Mouse (Mus musculus) limb, embryonic 11.5 days (tissue): Measurements from ENCODE around the gene Ipmk. TPM values are rescaled to one million over a fixed set of nuclear protein-coding genes. Genes with fewer than 3 reads are reported as not detected.
"Not testable (repeated sequence)": the region's sequence is repeated elsewhere in the genome, so short reads cannot be mapped to it uniquely, and the experiment has no call there.

ENCODE experiments used
- ATAC-seq: fragments of 200-750 bp; cut with Nextera tagmentation; 2 replicates; pipeline ENCODE4 v1.8.0; 2017; ENCODE audit warnings: low read depth; ENCODE audit not compliant: insufficient number of reproducible peaks, low FRiP score, low TSS enrichment
- DNase-seq: peaks from one replicate; pipeline ENCODE4 v3.0.0-alpha.2; 2015; ENCODE audit warnings: low spot score
- H3K27ac ChIP-seq: fragments of 300-500 bp; sonication (generic); replicated peaks from 2 replicates; pipeline ENCODE4 v1.5.1; 2014; ENCODE audit warnings: low read depth, mild to moderate bottlenecking, low read length
- H3K27me3 ChIP-seq: fragments of 300-500 bp; sonication (generic); 2 replicates; pipeline ENCODE4 v1.6.1; 2014; ENCODE audit warnings: mild to moderate bottlenecking, low read length, mixed read lengths; ENCODE audit not compliant: control insufficient read depth, insufficient read depth
- H3K36me3 ChIP-seq: fragments of 300-500 bp; sonication (generic); 2 replicates; pipeline ENCODE4 v1.6.1; 2014; ENCODE audit warnings: mild to moderate bottlenecking, low read length, moderate library complexity, mixed read lengths; ENCODE audit not compliant: control insufficient read depth, insufficient read depth
- H3K4me1 ChIP-seq: fragments of 300-500 bp; sonication (generic); 2 replicates; pipeline ENCODE4 v1.6.1; 2014; ENCODE audit warnings: low read length, mixed read lengths; ENCODE audit not compliant: control insufficient read depth, insufficient read depth
- H3K4me2 ChIP-seq: fragments of 300-500 bp; sonication (generic); 2 replicates; pipeline ENCODE4 v1.6.1; 2014; ENCODE audit warnings: low read depth, mild to moderate bottlenecking, moderate library complexity; ENCODE audit not compliant: severe bottlenecking
- H3K4me3 ChIP-seq: fragments of 300-500 bp; sonication (generic); 2 replicates; pipeline ENCODE4 v1.5.1; 2014; ENCODE audit warnings: low read depth, low read length
- H3K9ac ChIP-seq: fragments of 300-500 bp; sonication (generic); 2 replicates; pipeline ENCODE4 v1.6.1; 2014; ENCODE audit warnings: mild to moderate bottlenecking, low read length
- H3K9me3 ChIP-seq: fragments of 300-500 bp; sonication (generic); 2 replicates; pipeline ENCODE4 v1.6.1; 2016; ENCODE audit warnings: low read length; ENCODE audit not compliant: control insufficient read depth
- WGBS: fragments of 180-500 bp; shearing (Covaris S2); extraction: QIAGEN DNeasy Blood & Tissue Kit; methylation state at CpG from one replicate; pipeline ENCODE4 v1.1.7; 2014; 5-methylcytosine and 5-hydroxymethylcytosine counted together
- polyA plus RNA-seq: library from polyadenylated mRNA; unstranded; fragments of >200 nt; fragmentation: Nextera tagmentation; extraction: Ambion mirVana; gene quantifications from 2 replicates; pipeline ENCODE4 v1.2.1, GENCODE M21; 2014

The Ipmk gene
- polyA plus RNA-seq, 1 experiment from 2014 or later, result 20.9 TPM

DNA sequence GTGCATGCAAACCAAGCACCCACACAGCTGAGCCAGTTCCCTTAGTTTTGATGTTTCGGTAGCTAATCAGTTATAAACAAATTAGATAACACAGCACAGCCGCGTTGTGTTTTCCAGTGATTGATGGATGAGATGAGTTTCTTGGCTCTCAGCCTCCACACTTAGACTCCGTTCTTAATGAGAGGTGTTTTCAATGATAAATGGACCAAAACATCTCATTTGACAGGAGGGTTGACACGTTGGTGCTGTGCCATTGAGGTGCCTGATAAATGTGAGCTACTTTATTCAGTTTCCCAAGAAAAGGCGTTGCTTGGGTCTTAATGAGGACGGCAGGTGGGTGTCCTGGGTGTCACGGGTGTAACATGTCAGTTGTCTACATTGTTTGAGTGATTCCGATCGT lies 79.8 kb downstream of the Ipmk start:
- DNase-seq (no peak), ATAC-seq (no peak)
- Histone ChIP-seq H3K9ac (no peak overlapping the region), H3K4me1 (no peaks in the 10 kb centered on the region), H3K4me3 (no peak overlapping the region), H3K27ac (no peak overlapping the region), H3K9me3 (no peaks in the 10 kb centered on the region), H3K36me3 (no peaks in the 10 kb centered on the region), H3K4me2 (no peak overlapping the region), H3K27me3 (no peaks in the 10 kb centered on the region)
- WGBS, result 80% methylated on average over 10 of the region's 10 CpGs

DNA sequence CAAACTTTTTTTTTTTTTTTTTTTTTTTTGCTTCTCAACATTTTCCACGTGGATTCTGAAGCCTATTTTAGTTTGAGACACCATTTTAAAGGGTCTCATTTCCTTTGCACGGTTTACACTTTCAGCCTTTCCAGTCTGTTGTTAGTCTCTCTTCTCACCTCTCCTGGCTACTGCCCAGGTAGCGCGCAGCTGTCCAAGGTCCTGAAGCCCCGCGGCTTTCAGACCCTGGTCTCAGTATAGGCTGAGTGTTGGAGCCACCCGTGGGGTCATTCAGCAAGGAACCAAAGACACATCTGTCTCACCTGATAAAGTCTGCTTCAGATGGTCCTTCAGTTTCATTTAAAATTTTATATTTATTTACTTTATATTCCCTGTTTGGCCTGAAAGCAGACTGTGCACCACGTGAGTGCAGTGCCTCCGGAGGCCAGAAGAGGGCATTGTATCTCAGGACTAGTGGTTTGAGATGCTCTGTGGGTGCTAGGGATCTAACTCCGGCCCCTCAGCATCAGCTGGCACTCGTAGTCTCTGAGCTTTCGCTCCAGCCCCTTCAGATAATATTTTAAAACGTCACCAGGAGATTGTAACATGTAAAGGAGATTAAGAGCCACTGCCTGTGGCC lies 80.8 kb downstream of the Ipmk start:
- Histone ChIP-seq H3K9me3 (no peaks in the 10 kb centered on the region), H3K27me3 (no peaks in the 10 kb centered on the region), H3K4me1 (no peaks in the 10 kb centered on the region), H3K4me3 (no peak overlapping the region), H3K9ac (no peak overlapping the region), H3K36me3 (no peaks in the 10 kb centered on the region), H3K4me2 (no peak overlapping the region), H3K27ac (no peak overlapping the region)
- DNase-seq (peak; percentile 77), ATAC-seq (no peak)
- WGBS, result 56% methylated on average over 13 of the region's 13 CpGs

DNA sequence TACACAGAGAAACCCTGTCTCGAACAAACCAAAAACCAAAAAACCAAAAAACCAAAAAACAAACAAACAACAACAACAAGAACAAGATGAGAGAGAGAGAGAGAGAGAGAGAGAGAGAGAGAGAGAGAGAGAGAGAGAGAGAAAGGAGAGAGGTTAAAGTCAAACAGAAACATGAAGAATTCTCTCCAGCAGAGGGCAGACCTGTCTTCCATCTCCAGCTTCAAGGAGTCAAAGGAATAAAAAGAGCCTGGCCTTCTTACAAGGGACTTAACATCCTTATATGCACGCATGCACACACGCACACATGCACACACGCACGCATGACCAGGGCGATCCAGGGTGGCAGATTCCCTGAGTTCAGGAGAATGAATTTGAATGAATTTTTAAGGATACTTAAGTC lies 83.1 kb downstream of the Ipmk start:
- DNase-seq (no peak), ATAC-seq (no peak)
- no peaks in the 10 kb centered on the region for H3K27me3 ChIP-seq
- no peaks in the 10 kb centered on the region for H3K4me1 ChIP-seq
- WGBS, result 92% methylated on average over 6 of the region's 6 CpGs
- no peak overlapping the region for H3K4me3 ChIP-seq
- H3K4me2 ChIP-seq, result no peak overlapping the region
- no peak overlapping the region for H3K27ac ChIP-seq
- H3K9ac ChIP-seq, result no peak overlapping the region
- H3K9me3 ChIP-seq, result no peaks in the 10 kb centered on the region
- no peaks in the 10 kb centered on the region for H3K36me3 ChIP-seq

DNA sequence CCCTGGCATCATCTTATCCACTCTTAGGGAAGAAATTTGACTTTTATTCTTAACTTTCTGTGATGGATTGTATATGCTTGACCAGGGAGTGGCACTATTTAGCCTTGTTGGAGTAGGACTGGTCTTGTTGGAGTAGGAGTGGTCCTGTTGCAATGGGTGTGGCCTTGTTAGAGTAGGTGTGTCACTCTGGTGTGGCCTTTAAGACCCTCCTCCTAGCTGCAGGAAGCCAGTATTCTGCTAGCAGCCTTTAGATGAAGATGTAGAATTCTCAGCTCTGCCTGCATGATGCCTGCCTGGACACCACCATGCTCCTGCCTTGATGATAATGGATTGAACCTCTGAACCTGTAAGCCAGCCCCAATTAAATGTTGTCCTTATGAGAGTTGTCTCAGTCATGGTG lies 95.5 kb downstream of the Ipmk start:
- no peak for DNase-seq

DNA sequence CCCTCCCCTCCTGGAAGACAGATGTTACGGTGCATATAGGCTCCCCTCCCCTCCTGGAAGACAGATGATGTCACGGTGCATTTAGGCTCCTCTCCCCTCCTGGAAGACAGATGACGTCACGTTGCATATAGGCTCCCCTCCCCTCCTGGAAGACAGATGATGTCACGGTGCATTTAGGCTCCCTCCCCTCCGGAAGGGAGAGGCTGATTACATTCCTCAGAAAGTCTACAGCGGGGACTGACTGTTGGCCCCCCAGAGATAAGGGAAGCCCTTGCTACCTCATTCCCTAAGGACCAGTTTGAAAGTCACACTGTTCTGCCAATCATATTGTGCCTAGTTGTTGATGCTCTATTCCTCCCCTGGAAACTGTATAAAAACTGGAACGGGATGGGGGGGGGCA lies 100.1 kb downstream of the Ipmk start:
- no peaks in the 10 kb centered on the region for H3K9me3 ChIP-seq
- 85% methylated on average over 8 of the region's 8 CpGs for WGBS
- H3K36me3 ChIP-seq, result no peaks in the 10 kb centered on the region
- H3K9ac ChIP-seq, result no peak overlapping the region
- H3K4me1 ChIP-seq, result no peaks in the 10 kb centered on the region
- DNase-seq (no peak), ATAC-seq (no peak)
- no peaks in the 10 kb centered on the region for H3K27me3 ChIP-seq
- no peak overlapping the region for H3K27ac ChIP-seq
- H3K4me2 ChIP-seq, result no peak overlapping the region
- no peak overlapping the region for H3K4me3 ChIP-seq

More for the DNA sequence above, 95.5 kb downstream of the Ipmk start:
- H3K4me2 ChIP-seq, result no peak overlapping the region
- no peaks in the 10 kb centered on the region for H3K27me3 ChIP-seq
- H3K4me3 ChIP-seq, result no peak overlapping the region
- ATAC-seq, result no peak
- no peak overlapping the region for H3K9ac ChIP-seq
- H3K27ac ChIP-seq, result no peak overlapping the region
- H3K36me3 ChIP-seq, result no peaks in the 10 kb centered on the region
- no peaks in the 10 kb centered on the region for H3K4me1 ChIP-seq
- no peaks in the 10 kb centered on the region for H3K9me3 ChIP-seq

DNA sequence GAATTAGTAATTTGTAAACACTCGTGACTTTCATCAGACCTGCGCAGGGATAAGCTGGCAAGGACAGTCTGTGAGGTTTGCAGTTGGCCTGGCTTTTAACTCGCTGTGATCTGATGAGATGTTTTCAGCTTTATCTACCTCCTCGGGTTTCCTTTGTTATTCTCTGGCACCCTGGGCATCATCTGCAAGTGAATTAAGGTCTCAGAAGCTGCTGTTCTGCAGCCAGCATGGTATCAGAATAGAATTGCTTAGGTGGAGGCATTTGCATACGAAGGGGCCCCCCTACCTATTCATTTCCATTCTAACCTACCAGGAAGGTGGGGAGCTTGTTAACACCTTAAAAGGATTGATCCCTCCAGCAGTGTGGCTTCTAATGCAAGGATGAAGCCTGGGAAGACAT lies 100.7 kb downstream of the Ipmk start:
- Histone ChIP-seq H3K4me2 (no peak overlapping the region), H3K4me3 (no peak overlapping the region), H3K9ac (no peak overlapping the region), H3K9me3 (no peaks in the 10 kb centered on the region), H3K4me1 (no peaks in the 10 kb centered on the region), H3K27me3 (no peaks in the 10 kb centered on the region), H3K36me3 (no peaks in the 10 kb centered on the region), H3K27ac (no peak overlapping the region)
- 83% methylated on average over 5 of the region's 5 CpGs for WGBS
- DNase-seq (no peak), ATAC-seq (no peak)

DNA sequence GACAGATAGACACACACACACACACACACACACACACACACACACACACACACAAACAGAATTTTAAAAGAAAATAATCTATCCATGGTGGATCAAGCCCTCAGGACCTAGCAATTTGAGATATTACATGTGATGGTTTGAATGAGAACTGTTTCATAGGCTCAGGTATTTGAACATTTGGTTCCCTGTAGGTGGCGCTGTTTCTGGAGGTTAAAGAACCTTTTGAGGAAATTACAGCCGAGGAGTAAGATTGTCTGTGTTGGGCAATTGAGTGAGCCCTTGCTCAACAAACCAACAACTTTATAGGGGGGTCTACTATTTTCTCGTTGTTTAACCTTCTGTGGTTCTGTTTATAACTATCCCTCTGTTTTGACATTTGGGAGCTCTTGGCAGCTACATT lies 107.8 kb downstream of the Ipmk start:
- H3K27me3 ChIP-seq, result no peaks in the 10 kb centered on the region
- no peak overlapping the region for H3K27ac ChIP-seq
- WGBS, result 87% methylated on average over 3 of the region's 3 CpGs
- no peaks in the 10 kb centered on the region for H3K36me3 ChIP-seq
- ATAC-seq (no peak), DNase-seq (no peak)
- no peak overlapping the region for H3K4me3 ChIP-seq
- H3K9ac ChIP-seq, result no peak overlapping the region
- H3K9me3 ChIP-seq, result no peaks in the 10 kb centered on the region
- H3K4me2 ChIP-seq, result no peak overlapping the region
- H3K4me1 ChIP-seq, result no peaks in the 10 kb centered on the region

DNA sequence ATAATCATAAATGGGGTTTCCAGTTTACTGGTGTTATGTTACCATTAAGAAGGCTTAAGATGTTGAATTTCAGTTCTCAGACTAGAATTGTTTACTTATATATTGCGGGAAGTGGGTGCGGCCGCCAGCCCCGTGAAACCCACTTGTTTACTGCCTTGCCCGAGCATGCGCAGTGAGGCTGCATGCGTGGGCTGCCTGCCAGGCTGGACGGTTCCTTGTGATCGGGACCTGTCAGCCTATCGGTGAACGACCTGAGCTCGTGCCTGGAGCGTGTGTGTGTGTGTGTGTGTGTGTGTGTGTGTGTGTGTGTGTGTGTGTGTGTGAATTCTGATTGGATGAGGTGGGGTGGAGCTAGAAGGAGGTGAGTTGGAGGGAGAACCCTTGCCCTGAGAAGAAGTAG lies 114.8 kb downstream of the Ipmk start:
- H3K4me1 ChIP-seq, ATAC-seq, H3K36me3 ChIP-seq, H3K27me3 ChIP-seq, H3K9me3 ChIP-seq, DNase-seq, H3K27ac ChIP-seq, H3K4me2 ChIP-seq, H3K9ac ChIP-seq, H3K4me3 ChIP-seq: not testable (repeated sequence)
- 93% methylated on average over 13 of the region's 13 CpGs for WGBS

DNA sequence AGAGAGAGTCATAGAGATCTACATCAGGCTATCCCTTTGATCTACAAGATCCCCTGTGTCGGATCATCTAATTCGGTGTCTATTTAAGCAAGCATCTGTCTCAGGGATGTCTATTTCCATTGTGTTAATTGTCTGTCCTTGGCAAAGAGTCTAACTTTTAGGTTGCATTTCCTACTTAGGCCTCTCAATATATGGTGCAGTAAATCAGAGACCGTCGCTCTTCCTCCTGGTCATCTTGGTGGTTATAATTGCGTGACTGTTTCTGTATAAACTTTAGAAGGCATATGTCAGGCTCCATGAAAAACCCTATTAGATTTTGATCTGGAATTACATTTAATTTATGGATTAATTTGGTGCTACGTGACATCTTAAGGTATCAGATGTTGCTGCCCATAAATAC lies 116.9 kb downstream of the Ipmk start:
- whole genome bisulfite sequencing, result 90% methylated on average over 6 of the region's 6 CpGs
- no peaks in the 10 kb centered on the region for H3K27me3 ChIP-seq
- ATAC-seq, result no peak
- H3K27ac ChIP-seq, result no peak overlapping the region
- no peaks in the 10 kb centered on the region for H3K9me3 ChIP-seq
- DNase-seq, result no peak
- H3K36me3 ChIP-seq, result no peaks in the 10 kb centered on the region
- H3K9ac ChIP-seq, result no peak overlapping the region
- no peak overlapping the region for H3K4me3 ChIP-seq
- H3K4me1 ChIP-seq, result no peaks in the 10 kb centered on the region
- no peak overlapping the region for H3K4me2 ChIP-seq
